Mouse (Mus musculus) cerebral cortex, adult 2 months (tissue): ENCODE data around the gene Eid2.

Experiments used
- WGBS: fragments of 180-500 bp; shearing (Covaris S2); methylation state at CpG from one replicate; pipeline ENCODE4 v1.1.7; 2018; 5-methylcytosine and 5-hydroxymethylcytosine counted together

Eid2 gene

GRCm38 (mm10) chr7:28290638-28291590 is 23.2 kb downstream of the Eid2 start, which contains the start of gene Selenov:
TSS of gene Selenov (minus strand) at chr7:28291186.
- WGBS = 3% methylated on average over 52 of the region's 52 CpGs

DNA sequence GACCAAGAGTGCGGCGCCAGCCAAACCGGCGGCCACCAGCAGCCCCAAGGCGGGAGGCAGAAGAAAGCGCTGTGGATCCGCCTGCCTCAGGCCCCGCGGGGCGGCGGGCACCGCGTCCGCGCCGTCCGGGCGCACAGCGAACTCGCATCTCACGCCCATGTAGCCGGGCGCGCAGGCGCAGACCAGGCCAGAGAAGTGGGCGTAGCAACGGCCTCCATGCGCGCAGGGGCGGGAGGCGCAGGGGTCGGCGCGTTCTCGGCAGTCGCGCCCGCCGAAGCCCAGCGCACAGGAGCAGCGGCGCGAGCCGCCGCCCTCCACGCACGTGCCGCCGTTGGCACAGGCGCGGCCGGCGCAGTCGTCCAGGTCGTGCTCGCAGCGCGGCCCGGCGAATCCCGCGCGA is 26.8 kb downstream of the Eid2 start:
- 4% methylated on average over 63 of the region's 63 CpGs for whole genome bisulfite sequencing

DNA sequence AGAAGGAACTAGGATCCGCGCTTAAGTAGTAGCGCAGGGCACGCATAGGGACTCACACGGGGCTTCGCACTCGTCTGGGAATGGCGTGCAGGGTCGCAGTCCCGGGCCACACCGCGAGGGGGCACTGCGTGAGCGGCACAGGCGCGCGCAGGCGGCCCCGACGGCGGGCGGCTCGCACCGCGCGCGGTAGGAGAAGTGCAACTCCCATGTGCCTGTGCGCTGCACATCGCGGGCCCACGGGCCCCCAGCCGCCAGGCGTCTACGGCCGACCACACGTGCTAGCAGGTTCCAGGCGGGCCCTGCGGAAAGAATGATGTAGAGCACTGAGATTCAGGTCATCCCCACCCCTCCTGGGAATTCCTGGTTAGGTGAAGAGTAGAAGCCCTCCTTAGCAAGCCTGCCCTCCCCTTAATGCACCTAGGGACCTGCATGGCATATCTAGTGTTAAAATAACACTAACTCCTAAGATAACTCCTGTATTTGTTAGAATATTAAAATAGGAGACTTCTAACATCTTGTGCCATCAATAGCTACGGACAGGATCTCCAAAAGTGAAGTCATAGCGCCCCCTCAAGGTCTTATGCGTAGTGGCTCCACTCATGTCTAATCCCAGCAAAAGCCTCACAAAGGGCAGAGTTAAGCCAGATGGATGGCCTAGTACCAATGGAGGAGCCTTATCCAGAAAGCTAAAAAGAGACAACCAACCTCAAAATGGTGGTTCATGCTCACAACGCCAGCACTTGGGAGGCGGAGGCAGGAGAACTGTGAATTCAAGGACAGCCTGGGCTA is 31.4 kb downstream of the Eid2 start:
- WGBS = 12% methylated on average over 43 of the region's 43 CpGs

- WGBS = 9% methylated on average over 30 of the region's 30 CpGs
These were observed 34.1 kb downstream of the Eid2 start, which contains the start of gene Dll3 for GRCm38 (mm10) chr7:28301616-28302433. TSS of gene Dll3 (minus strand) at chr7:28302238.

GRCm38 (mm10) chr7:28305641-28306040 is 38.0 kb downstream of the Eid2 start:
- 78% methylated on average over 10 of the region's 10 CpGs for WGBS

GRCm38 (mm10) chr7:28306216-28306615 is 38.5 kb downstream of the Eid2 start:
- WGBS = 92% methylated on average over 8 of the region's 8 CpGs

DNA sequence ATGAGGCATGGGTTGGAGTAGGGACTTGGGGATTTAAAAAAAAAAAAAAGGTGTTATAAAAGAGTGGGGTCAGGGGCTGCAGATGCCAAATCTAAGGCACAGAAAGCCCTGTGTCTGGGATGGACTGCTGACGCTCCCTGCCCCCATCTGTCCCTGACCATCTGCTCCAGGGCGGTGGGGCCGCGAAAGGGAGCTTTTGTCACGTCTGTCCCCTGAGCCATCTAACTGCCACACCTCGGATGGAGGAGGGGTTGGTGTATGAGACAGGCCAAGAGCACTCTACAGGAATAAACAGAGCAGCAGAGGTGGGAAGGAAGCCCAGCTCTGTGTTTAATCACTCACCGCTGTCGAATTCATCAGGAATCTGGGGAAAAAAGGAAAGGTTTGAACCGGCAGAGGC is 42.1 kb downstream of the Eid2 start:
- 62% methylated on average over 9 of the region's 9 CpGs for WGBS

- 5% methylated on average over 35 of the region's 35 CpGs for WGBS
These were observed 43.7 kb downstream of the Eid2 start for GRCm38 (mm10) chr7:28311151-28311925.

DNA sequence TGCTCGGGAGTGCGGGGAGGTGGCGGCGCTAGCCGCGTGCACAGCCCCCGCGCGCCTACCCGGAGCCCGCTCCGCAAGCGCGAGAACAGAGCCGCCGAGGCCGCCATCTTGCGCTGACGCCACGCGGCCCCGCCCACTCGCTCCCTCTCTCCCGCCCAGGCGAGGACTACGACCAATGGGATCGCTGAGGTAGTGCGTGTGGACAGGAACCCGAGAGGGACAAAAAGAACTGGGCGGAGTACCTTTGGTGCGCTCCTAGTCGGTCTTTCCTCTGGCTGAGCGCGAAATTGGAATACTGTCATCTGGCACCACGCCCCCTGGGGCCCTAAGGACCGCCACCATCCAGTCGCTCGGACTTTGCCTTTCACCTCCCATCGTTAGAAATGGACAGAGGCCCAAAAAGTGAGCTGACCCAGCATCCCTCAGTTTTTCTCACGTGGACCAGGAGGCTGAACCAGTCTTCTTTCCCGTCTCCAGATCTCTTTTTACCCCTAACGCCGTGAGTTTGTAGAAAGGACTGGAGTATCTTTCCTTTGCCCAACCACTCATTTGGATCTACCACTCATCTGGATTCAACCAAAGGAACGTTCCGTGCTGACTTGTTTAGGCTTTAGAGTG is 44.4 kb downstream of the Eid2 start, which contains the start of gene Timm50:
Timm50 (minus strand) TSS at position 147 of the 618 bp plus-strand sequence.
- WGBS = under 1% methylated on average over 45 of the region's 45 CpGs

- WGBS = 93% methylated on average over 3 of the region's 3 CpGs
These were observed 50.4 kb downstream of the Eid2 start for GRCm38 (mm10) chr7:28318036-28318435.

- WGBS = 94% methylated on average over 17 of the region's 17 CpGs
These were observed 51.0 kb downstream of the Eid2 start for GRCm38 (mm10) chr7:28318714-28319113.
